Mouse (Mus musculus) cortical plate, adult 2 months (tissue): ENCODE data around the gene Cdx2. TPM values are rescaled to one million over a fixed set of nuclear protein-coding genes. Genes with fewer than 3 reads are reported as not detected.
A peak's percentile ranks its signal among the peaks of the same experiment; 100 is the strongest.

Experiments
- H3K27ac ChIP-seq: fragments of 200-500 bp; 2 replicates; pipeline ENCODE4 v1.5.1; 2012; ENCODE audit warnings: low read length, control low read depth, inconsistent platforms; ENCODE audit not compliant: insufficient read depth
- H3K4me1 ChIP-seq: fragments of 200-500 bp; 2 replicates; pipeline ENCODE4 v1.6.1; 2011; ENCODE audit warnings: low read length; ENCODE audit not compliant: control insufficient read depth, insufficient read depth
- H3K4me3 ChIP-seq: fragments of 200-500 bp; 2 replicates; pipeline ENCODE4 v1.5.1; 2011; ENCODE audit warnings: mild to moderate bottlenecking, low read length, control low read depth; ENCODE audit not compliant: insufficient read depth
- CTCF ChIP-seq: fragments of 200-500 bp; IDR thresholded peaks from 2 replicates; pipeline ENCODE4 v1.5.1; 2011; ENCODE audit warnings: mild to moderate bottlenecking, control low read depth, low read length; ENCODE audit not compliant: insufficient read depth; ENCODE audit errors: extremely low read depth
- POLR2A ChIP-seq: fragments of 200-500 bp; IDR thresholded peaks from 2 replicates; pipeline ENCODE4 v1.6.1; 2011; ENCODE audit warnings: mild to moderate bottlenecking, low read length, control low read depth; ENCODE audit not compliant: insufficient read depth; ENCODE audit errors: extremely low read depth
- polyA plus RNA-seq: library from polyadenylated mRNA; depleted of rRNA; stranded (reverse); fragments of >200 nt; gene quantifications from 2 replicates; pipeline ENCODE4 v1.2.3, GENCODE M21; 2012

The Cdx2 gene
- polyA plus RNA-seq, 1 experiment = not detected

- TF ChIP-seq POLR2A (no peak), CTCF (no peak)
- no peak overlapping the region for H3K27ac ChIP-seq
- no peak overlapping the region for H3K4me3 ChIP-seq
- no peaks in the 10 kb centered on the region for H3K4me1 ChIP-seq
Observed at GRCm38 (mm10) chr5:147339560-147339959, 32.5 kb upstream of the Cdx2 start.

GRCm38 (mm10) chr5:147338967-147339366, 31.9 kb upstream of the Cdx2 start:
- H3K27ac ChIP-seq = no peak overlapping the region

GRCm38 (mm10) chr5:147332711-147333110, 25.6 kb upstream of the Cdx2 start:
- H3K4me3 ChIP-seq = no peak overlapping the region
- no peak overlapping the region for H3K27ac ChIP-seq
- 0 out of 2 replicates have a peak, but pooled peaks cover 1% of the 10 kb centered on the region for H3K4me1 ChIP-seq
- TF ChIP-seq POLR2A = no peak
- TF ChIP-seq CTCF = no peak

More at GRCm38 (mm10) chr5:147338967-147339366, 31.9 kb upstream of the Cdx2 start:
- H3K4me1 ChIP-seq = no peaks in the 10 kb centered on the region
- TF ChIP-seq CTCF (no peak), POLR2A (no peak)
- no peak overlapping the region for H3K4me3 ChIP-seq

GRCm38 (mm10) chr5:147331547-147331946, 24.5 kb upstream of the Cdx2 start:
- H3K4me1 ChIP-seq = 0 out of 2 replicates have a peak, but pooled peaks cover 1% of the 10 kb centered on the region
- H3K27ac ChIP-seq = no peak overlapping the region
- no peak overlapping the region for H3K4me3 ChIP-seq
- TF ChIP-seq POLR2A (no peak), CTCF (peak; percentile 69)

GRCm38 (mm10) chr5:147329946-147330345, 22.9 kb upstream of the Cdx2 start:
- no peak for TF ChIP-seq POLR2A
- TF ChIP-seq CTCF = no peak
- 0 out of 2 replicates have a peak, but pooled peaks cover 1% of the 10 kb centered on the region for H3K4me1 ChIP-seq
- no peak overlapping the region for H3K27ac ChIP-seq
- H3K4me3 ChIP-seq = no peak overlapping the region

- TF ChIP-seq POLR2A (no peak), CTCF (no peak)
- H3K27ac ChIP-seq = no peak overlapping the region
- H3K4me1 ChIP-seq = 0 out of 2 replicates have a peak, but pooled peaks cover under 1% of the 10 kb centered on the region
- no peak overlapping the region for H3K4me3 ChIP-seq
Observed at GRCm38 (mm10) chr5:147327636-147328035, 20.6 kb upstream of the Cdx2 start.

- Histone ChIP-seq H3K4me3 (no peak overlapping the region), H3K4me1 (no peaks in the 10 kb centered on the region), H3K27ac (no peak overlapping the region)
- no peak for TF ChIP-seq POLR2A
- TF ChIP-seq CTCF = no peak
Observed at GRCm38 (mm10) chr5:147325931-147326330, 18.9 kb upstream of the Cdx2 start.

- TF ChIP-seq POLR2A (no peak), CTCF (peak; percentile 76)
- no peak overlapping the region for H3K27ac ChIP-seq
- H3K4me1 ChIP-seq = no peaks in the 10 kb centered on the region
- H3K4me3 ChIP-seq = no peak overlapping the region
Observed at GRCm38 (mm10) chr5:147323237-147323917, 16.3 kb upstream of the Cdx2 start.

GRCm38 (mm10) chr5:147322183-147322582, 15.1 kb upstream of the Cdx2 start, which contains the start of gene Urad:
Urad (minus strand) TSS chr5:147322440.
- no peak within 1 kb of the TSS for H3K4me3 ChIP-seq

GRCm38 (mm10) chr5:147319653-147320052, 12.6 kb upstream of the Cdx2 start:
- H3K27ac ChIP-seq = no peak overlapping the region
- TF ChIP-seq CTCF = peak; percentile 88
- TF ChIP-seq POLR2A = no peak
- H3K4me1 ChIP-seq = no peaks in the 10 kb centered on the region
- H3K4me3 ChIP-seq = no peak overlapping the region

More at GRCm38 (mm10) chr5:147322183-147322582, 15.1 kb upstream of the Cdx2 start, which contains the start of gene Urad:
- TF ChIP-seq POLR2A (no peak), CTCF (no peak)
- Histone ChIP-seq H3K27ac (no peak within 1 kb of the TSS), H3K4me1 (no peaks in the 10 kb centered on the region)
